Mouse (Mus musculus) embryonic facial prominence, embryonic 11.5 days (tissue): ENCODE data around the gene Gm45234. TPM values are rescaled to one million over a fixed set of nuclear protein-coding genes. Genes with fewer than 3 reads are reported as not detected.

Source experiments
- ATAC-seq: fragments of 200-750 bp; cut with Nextera tagmentation; replicated peaks from 2 replicates; pipeline ENCODE4 v1.8.0; 2017; ENCODE audit warnings: low read depth; ENCODE audit not compliant: insufficient number of reproducible peaks, low FRiP score, low TSS enrichment
- DNase-seq: peaks from one replicate; pipeline ENCODE4 v3.0.0-alpha.2; 2015; ENCODE audit warnings: low spot score
- H3K27ac ChIP-seq: fragments of 300-500 bp; sonication (generic); replicated peaks from 2 replicates; pipeline ENCODE4 v1.5.1; 2014; ENCODE audit warnings: mild to moderate bottlenecking, low read depth, low read length, control low read depth
- H3K27me3 ChIP-seq: fragments of 300-500 bp; sonication (generic); 2 replicates; pipeline ENCODE4 v1.6.1; 2014; ENCODE audit warnings: mild to moderate bottlenecking, low read length, moderate library complexity, mixed read lengths; ENCODE audit not compliant: control insufficient read depth, insufficient read depth
- H3K36me3 ChIP-seq: fragments of 300-500 bp; sonication (generic); replicated peaks from 2 replicates; pipeline ENCODE4 v1.6.1; 2014; ENCODE audit warnings: low read depth, mild to moderate bottlenecking, low read length, moderate library complexity, mixed read lengths; ENCODE audit not compliant: control insufficient read depth, insufficient read depth
- H3K4me1 ChIP-seq: fragments of 300-500 bp; sonication (generic); 2 replicates; pipeline ENCODE4 v1.6.1; 2014; ENCODE audit warnings: low read length, mixed read lengths; ENCODE audit not compliant: control insufficient read depth, insufficient read depth
- H3K4me2 ChIP-seq: fragments of 300-500 bp; sonication (generic); 2 replicates; pipeline ENCODE4 v1.6.1; 2014; ENCODE audit warnings: low read depth, mild to moderate bottlenecking, control low read depth, low read length, moderate library complexity
- H3K4me3 ChIP-seq: fragments of 300-500 bp; sonication (generic); 2 replicates; pipeline ENCODE4 v1.5.1; 2014; ENCODE audit warnings: low read depth, low read length, control low read depth
- H3K9ac ChIP-seq: fragments of 300-500 bp; sonication (generic); replicated peaks from 2 replicates; pipeline ENCODE4 v1.6.1; 2014; ENCODE audit warnings: mild to moderate bottlenecking, control low read depth, low read length
- H3K9me3 ChIP-seq: fragments of 300-500 bp; sonication (generic); replicated peaks from 2 replicates; pipeline ENCODE4 v1.6.1; 2016; ENCODE audit warnings: mild to moderate bottlenecking, low read length, inconsistent platforms, mixed read lengths; ENCODE audit not compliant: control insufficient read depth
- WGBS: fragments of 180-500 bp; shearing (Covaris S2); extraction: QIAGEN DNeasy Blood & Tissue Kit; methylation state at CpG from one replicate; pipeline ENCODE4 v1.1.7; 2014; 5-methylcytosine and 5-hydroxymethylcytosine counted together
- polyA plus RNA-seq: library from polyadenylated mRNA; unstranded; fragments of >200 nt; fragmentation: Nextera tagmentation; extraction: Ambion mirVana; gene quantifications from 2 replicates; pipeline ENCODE4 v1.2.1, GENCODE M21; 2014

Gene Gm45234
- polyA plus RNA-seq, 1 experiment from 2014 or later: not detected

- no peak for ATAC-seq
- Histone ChIP-seq H3K4me1 (no peaks in the 10 kb centered on the region), H3K9me3 (no peaks in the 10 kb centered on the region), H3K9ac (no peak overlapping the region), H3K36me3 (peaks cover 2% of the 10 kb centered on the region), H3K4me2 (no peak overlapping the region), H3K27me3 (no peaks in the 10 kb centered on the region), H3K27ac (no peak overlapping the region), H3K4me3 (no peak overlapping the region)
- no peak for DNase-seq
- 79% methylated on average over 11 of the region's 11 CpGs for WGBS
Measured at GRCm38 (mm10) chr6:124720904-124721303, 34.9 kb downstream of the Gm45234 start.

GRCm38 (mm10) chr6:124719354-124719978 lies 36.4 kb downstream of the Gm45234 start:
- H3K9ac ChIP-seq: peak overlapping the region; percentile 34; the same call in 1 of the 2 replicates
- no peaks in the 10 kb centered on the region for H3K9me3 ChIP-seq
- WGBS: 73% methylated on average over 7 of the region's 7 CpGs
- ATAC-seq: no peak
- peak overlapping the region; percentile 16; the same call in 1 of the 2 replicates for H3K4me2 ChIP-seq
- H3K36me3 ChIP-seq: peaks cover 7% of the 10 kb centered on the region
- H3K27me3 ChIP-seq: no peaks in the 10 kb centered on the region
- H3K4me1 ChIP-seq: no peaks in the 10 kb centered on the region
- no peak for DNase-seq
- H3K4me3 ChIP-seq: peak overlapping the region; percentile 14; the same call in 1 of the 2 replicates
- no peak overlapping the region for H3K27ac ChIP-seq

GRCm38 (mm10) chr6:124718703-124719102 lies 37.1 kb downstream of the Gm45234 start:
- ATAC-seq (no peak), DNase-seq (peak; percentile 49)
- no peaks in the 10 kb centered on the region for H3K27me3 ChIP-seq
- no peaks in the 10 kb centered on the region; the same call in 1 of the 2 replicates for H3K4me1 ChIP-seq
- 59% methylated on average over 14 of the region's 16 CpGs for WGBS
- H3K4me2 ChIP-seq: 0 out of 2 replicates have a peak overlapping the region, but pooled peaks have one; percentile 11
- peaks cover 10% of the 10 kb centered on the region for H3K36me3 ChIP-seq
- peak overlapping the region; percentile 34 for H3K9ac ChIP-seq
- peak overlapping the region; percentile 18 for H3K4me3 ChIP-seq
- H3K9me3 ChIP-seq: no peaks in the 10 kb centered on the region
- no peak overlapping the region for H3K27ac ChIP-seq

GRCm38 (mm10) chr6:124717968-124718367 lies 37.9 kb downstream of the Gm45234 start:
- no peak for ATAC-seq
- H3K27me3 ChIP-seq: no peaks in the 10 kb centered on the region
- 70% methylated on average over 13 of the region's 13 CpGs for WGBS
- H3K9ac ChIP-seq: no peak overlapping the region; the same call in 1 of the 2 replicates
- H3K36me3 ChIP-seq: peaks cover 10% of the 10 kb centered on the region
- H3K4me2 ChIP-seq: no peak overlapping the region
- peak overlapping the region; percentile 18 for H3K4me3 ChIP-seq
- DNase-seq: no peak
- no peak overlapping the region for H3K27ac ChIP-seq
- no peaks in the 10 kb centered on the region; the same call in 1 of the 2 replicates for H3K4me1 ChIP-seq
- no peaks in the 10 kb centered on the region for H3K9me3 ChIP-seq

- peak; percentile 66 for DNase-seq
- Histone ChIP-seq H3K4me3 (no peak overlapping the region), H3K4me2 (no peak overlapping the region), H3K9me3 (no peaks in the 10 kb centered on the region), H3K4me1 (no peaks in the 10 kb centered on the region; the same call in 1 of the 2 replicates), H3K27me3 (no peaks in the 10 kb centered on the region), H3K27ac (no peak overlapping the region), H3K9ac (no peak overlapping the region), H3K36me3 (peaks cover 10% of the 10 kb centered on the region)
- WGBS: 69% methylated on average over 20 of the region's 20 CpGs
- no peak for ATAC-seq
Measured at GRCm38 (mm10) chr6:124716864-124717490, 38.8 kb downstream of the Gm45234 start.

GRCm38 (mm10) chr6:124712918-124713317 lies 42.9 kb downstream of the Gm45234 start:
- H3K36me3 ChIP-seq: peaks cover 10% of the 10 kb centered on the region
- no peaks in the 10 kb centered on the region for H3K27me3 ChIP-seq
- peak overlapping the region; percentile 87 for H3K9ac ChIP-seq
- ATAC-seq (no peak), DNase-seq (no peak)
- no peaks in the 10 kb centered on the region for H3K9me3 ChIP-seq
- peak overlapping the region; percentile 53; the same call in 1 of the 2 replicates for H3K27ac ChIP-seq
- peak overlapping the region; percentile 70 for H3K4me3 ChIP-seq
- H3K4me1 ChIP-seq: no peaks in the 10 kb centered on the region; the same call in 1 of the 2 replicates
- WGBS: 16% methylated on average over 11 of the region's 11 CpGs
- peak overlapping the region; percentile 89 for H3K4me2 ChIP-seq

GRCm38 (mm10) chr6:124711824-124712782 lies 43.7 kb downstream of the Gm45234 start, which contains the start of the genes Emg1 and Phb2:
TSS of gene Emg1 (minus strand) at chr6:124712178.
TSS of gene Phb2 (plus strand) at chr6:124712336.
- Histone ChIP-seq H3K9me3 (no peaks in the 10 kb centered on the region), H3K4me1 (no peaks in the 10 kb centered on the region; the same call in 1 of the 2 replicates), H3K36me3 (peaks cover 10% of the 10 kb centered on the region), H3K4me3 (peak within 1 kb of the TSS; percentile 70), H3K4me2 (peak within 1 kb of the TSS; percentile 89), H3K27ac (peak within 1 kb of the TSS; percentile 53), H3K27me3 (no peaks in the 10 kb centered on the region), H3K9ac (peak within 1 kb of the TSS; percentile 87)
- DNase-seq (peak; percentile 99), ATAC-seq (peak; percentile 95)
- under 1% methylated on average over 76 of the region's 76 CpGs for WGBS
